Mouse (Mus musculus) inflammation-experienced regulatory T-cells, adult 6 months (primary cell): ENCODE results near the gene 4921507P07Rik. TPM values are rescaled to one million over a fixed set of nuclear protein-coding genes. Genes with fewer than 3 reads are reported as not detected.
"Not testable (repeated sequence)": the region's sequence is repeated elsewhere in the genome, so short reads cannot be mapped to it uniquely, and the experiment has no call there.

Experiments used
- ATAC-seq: one replicate; pipeline ENCODE4 v1.8.0; 2017
- polyA plus RNA-seq, 3 experiments: library from polyadenylated mRNA; unstranded; fragments of 100-300 nt; shearing (Covaris generic); gene quantifications; one replicate each; pipeline ENCODE4 v1.2.1; 2017

4921507P07Rik gene
- polyA plus RNA-seq: under 1 TPM; 0.20 to 0.94 (median 0.64) TPM

- ATAC-seq: peak; percentile 82
Measured at GRCm38 (mm10) chr6:50596301-50597211, at the start of gene 4921507P07Rik. Gene 4921507P07Rik, minus strand, starts transcription at chr6:50596632.

DNA sequence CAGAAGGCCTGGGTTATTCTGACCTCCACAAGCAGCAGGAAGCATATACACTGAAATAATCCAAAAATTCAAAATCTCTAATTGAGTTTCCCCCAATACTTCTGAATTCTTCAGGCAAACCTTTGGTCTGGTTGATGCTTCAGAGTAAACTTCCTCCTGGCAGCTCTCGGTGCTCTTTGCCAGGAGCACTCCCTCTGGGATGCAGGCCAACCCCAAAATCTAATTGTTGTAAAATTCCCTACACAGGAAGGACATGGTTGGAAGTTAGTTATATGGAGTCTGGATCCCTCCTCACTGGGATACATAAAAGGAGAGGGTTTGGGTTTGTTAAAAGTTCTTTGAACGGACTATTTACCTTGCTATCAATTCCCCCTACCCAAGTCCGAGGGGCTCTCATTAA lies 48.3 kb upstream of the 4921507P07Rik start:
- ATAC-seq: no peak

DNA sequence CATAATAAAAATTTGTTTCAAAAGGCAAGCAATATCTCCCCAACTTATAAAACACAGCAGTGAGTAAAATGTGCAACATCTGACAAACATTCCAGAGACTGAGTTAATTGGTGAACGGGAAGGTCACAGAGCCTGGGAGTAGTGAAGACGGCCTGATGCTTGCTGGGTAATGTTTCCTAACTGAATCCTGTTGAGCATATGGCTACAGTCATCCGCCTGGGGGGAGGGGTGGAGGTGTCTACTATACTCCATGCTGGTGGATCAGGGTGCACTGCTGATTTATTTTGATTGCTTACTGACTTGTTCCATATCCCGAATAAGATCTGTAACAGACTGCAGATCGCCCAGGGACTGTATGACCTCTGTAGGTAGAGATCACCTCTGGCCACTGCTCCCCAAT lies 45.5 kb upstream of the 4921507P07Rik start:
- no peak for ATAC-seq

- ATAC-seq: no peak
Measured at GRCm38 (mm10) chr6:50640377-50640776, 43.9 kb upstream of the 4921507P07Rik start.

- ATAC-seq: no peak
Measured at GRCm38 (mm10) chr6:50639656-50640055, 43.2 kb upstream of the 4921507P07Rik start.

GRCm38 (mm10) chr6:50626170-50626569 lies 29.7 kb upstream of the 4921507P07Rik start:
- not testable (repeated sequence) for ATAC-seq

- ATAC-seq: not testable (repeated sequence)
Measured at GRCm38 (mm10) chr6:50618273-50618672, 21.8 kb upstream of the 4921507P07Rik start.

DNA sequence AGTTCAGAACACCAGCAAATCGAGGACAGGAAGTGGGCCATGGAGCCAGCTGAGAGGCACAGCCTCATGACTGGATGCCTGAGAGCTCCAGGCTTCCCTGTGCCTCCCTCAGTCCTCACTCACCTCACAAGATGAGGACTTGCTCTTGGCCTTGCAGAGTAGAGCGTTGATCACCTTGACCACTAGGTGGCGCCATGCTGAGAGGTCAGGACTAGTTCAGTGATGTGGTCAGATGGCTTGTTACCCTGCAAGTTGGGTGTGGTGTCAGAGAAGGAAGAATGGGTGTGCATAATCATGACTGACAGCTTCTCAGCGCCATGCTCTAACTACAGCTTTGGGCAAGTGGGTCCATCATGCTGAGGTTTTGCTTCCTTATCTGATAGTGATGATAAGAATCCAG lies 5.2 kb upstream of the 4921507P07Rik start:
- peak; percentile 37 for ATAC-seq

DNA sequence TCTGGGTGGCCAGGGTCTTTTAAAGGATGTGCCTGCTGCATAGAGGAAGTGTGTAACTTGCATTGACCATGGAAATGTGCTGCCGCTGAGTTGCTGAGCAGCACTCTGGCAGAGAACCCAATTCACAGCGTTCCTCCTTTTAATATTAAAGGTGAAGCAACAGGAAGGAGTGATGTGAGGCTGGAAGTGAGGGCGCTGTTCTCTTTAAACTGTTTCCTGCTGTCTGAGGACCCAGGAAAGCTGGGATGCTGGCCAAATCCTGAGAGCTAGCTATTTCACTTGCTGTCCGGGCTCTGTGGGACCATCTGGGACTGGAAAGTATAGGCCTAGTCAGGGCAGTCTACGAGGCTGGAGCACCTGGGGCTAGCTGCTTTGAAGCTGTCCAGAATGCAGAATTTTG lies 2.1 kb upstream of the 4921507P07Rik start:
- no peak for ATAC-seq

GRCm38 (mm10) chr6:50594372-50594771 lies 2.1 kb downstream of the 4921507P07Rik start:
- no peak for ATAC-seq

DNA sequence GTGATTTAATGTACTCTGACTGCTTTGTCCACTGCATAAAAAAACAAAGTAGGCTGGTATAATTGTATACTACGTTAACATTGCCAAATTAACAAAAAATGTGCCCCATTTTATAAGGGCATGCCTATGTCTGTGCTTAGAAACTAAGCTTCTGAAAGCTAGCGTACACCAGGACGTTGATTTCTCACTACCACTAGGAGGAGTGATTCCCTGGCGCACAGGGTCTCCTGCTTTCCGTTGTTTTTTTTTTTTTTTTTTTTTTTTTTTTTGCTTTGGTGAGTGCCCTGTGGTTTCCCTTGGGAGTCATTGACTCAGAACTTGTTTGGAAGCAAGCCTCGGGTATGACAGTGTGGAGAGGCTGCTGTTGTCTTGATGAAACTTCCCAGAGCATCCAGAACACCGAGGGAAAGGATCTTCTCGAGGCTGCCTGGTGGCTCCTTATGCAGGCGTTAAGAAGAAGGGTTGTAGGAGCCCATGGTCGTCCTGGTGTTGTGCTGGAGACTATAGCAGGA lies 3.0 kb downstream of the 4921507P07Rik start:
- no peak for ATAC-seq

GRCm38 (mm10) chr6:50590234-50590633 lies 6.2 kb downstream of the 4921507P07Rik start:
- ATAC-seq: no peak

- ATAC-seq: peak; percentile 88
Measured at GRCm38 (mm10) chr6:50588251-50588650, 8.2 kb downstream of the 4921507P07Rik start.

GRCm38 (mm10) chr6:50587412-50587811 lies 9.0 kb downstream of the 4921507P07Rik start:
- no peak for ATAC-seq

- no peak for ATAC-seq
Measured at GRCm38 (mm10) chr6:50586316-50586715, 10.1 kb downstream of the 4921507P07Rik start.

DNA sequence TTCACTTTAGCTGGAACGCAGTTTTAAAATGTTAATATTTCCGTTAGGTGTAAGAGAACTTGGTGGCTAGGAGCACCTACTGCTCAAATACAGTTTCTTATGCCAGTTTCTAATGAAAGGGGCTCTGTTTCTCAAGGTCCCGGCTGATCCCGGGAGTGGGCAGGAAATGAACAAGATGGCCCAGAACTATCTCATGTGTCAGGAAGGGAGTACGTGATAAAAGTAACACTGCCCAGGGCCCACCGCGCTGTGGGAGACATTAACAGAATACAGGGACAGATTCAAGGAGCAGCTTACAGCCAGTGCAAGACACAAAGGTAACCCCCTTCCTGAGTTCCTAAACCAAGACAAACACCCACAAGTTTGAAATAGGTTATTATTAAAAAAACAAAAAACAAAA lies 10.7 kb downstream of the 4921507P07Rik start:
- ATAC-seq: no peak

DNA sequence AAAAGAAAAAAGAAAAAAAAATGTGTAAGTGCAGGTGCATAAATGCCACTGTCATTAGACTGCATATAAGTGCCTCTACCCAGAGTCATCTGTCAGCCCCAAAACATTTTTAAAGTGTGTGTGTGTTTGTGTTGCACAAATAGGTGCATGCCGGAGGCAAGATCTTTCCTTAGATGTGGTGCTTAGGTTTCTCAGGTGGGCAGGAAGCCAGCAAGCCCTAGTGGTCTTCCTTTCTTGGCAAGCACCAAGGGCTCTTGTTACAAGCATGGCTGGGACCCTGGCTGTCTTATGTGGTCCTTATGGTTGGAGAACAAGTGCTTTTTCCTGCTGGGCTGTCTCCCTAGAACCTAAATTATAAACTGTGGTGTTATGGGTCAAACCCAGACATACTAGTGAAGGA lies 24.8 kb downstream of the 4921507P07Rik start:
- no peak for ATAC-seq

DNA sequence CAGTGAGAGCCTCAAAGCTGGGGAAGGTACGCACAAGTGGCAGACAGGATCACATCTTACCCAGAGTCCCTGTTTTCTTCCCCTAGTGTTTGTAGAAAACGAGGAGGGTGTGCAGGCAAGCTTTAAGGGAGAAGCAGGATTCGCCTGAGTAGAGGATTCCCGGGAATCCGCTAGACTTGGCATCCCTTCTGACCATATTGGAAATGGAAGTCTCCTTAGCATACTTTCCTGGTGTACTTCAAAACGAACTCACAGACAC lies 29.5 kb downstream of the 4921507P07Rik start:
- ATAC-seq: peak; percentile 11

GRCm38 (mm10) chr6:50566141-50566996 lies 30.1 kb downstream of the 4921507P07Rik start, which contains the start of gene Cycs:
Gene Cycs, minus strand, starts transcription at chr6:50566538.
- ATAC-seq: peak; percentile 95

DNA sequence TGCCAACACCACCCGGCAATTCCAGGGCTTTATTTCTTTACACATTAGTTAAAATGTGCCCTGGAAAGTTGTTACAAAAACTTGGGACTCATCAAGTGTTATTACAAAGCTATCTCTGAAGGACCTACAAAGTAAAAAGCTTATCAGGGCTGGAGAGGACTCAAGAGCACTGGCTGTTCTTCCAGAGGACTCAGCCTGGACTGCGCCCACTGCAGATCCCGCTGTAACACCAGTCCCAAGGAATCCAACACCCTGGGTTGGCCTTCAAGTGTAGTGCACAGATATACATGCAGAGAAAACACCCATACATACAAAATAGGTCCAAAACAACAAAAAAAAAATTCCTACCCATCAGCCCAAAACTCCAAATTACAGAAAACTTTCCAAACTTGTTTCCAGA lies 32.8 kb downstream of the 4921507P07Rik start:
- ATAC-seq: no peak

DNA sequence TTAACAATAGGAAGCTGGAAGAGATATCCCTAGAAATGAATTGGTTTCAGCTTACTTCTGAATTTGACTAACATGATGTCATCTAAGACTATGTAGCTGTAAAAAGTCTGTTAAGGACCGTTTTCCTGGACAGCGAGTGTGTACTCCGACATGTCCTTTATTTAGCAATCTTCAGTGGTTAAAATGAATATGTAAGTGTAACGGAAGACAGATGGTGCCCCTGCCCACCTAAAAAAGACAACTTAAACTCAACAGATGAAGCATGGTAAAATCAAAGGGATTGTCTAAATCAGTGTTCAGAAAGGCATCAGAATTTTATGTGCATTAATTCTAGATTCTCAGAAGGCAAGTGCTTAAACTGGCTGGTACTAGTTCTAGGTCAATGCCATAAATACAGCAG lies 34.0 kb downstream of the 4921507P07Rik start:
- ATAC-seq: no peak

GRCm38 (mm10) chr6:50560776-50561175 lies 35.7 kb downstream of the 4921507P07Rik start:
- peak; percentile 85 for ATAC-seq

GRCm38 (mm10) chr6:50558877-50559276 lies 37.6 kb downstream of the 4921507P07Rik start:
- no peak for ATAC-seq
